Mouse (Mus musculus): Measurements from ENCODE around the gene Tfip11.

Tfip11 gene

DNA sequence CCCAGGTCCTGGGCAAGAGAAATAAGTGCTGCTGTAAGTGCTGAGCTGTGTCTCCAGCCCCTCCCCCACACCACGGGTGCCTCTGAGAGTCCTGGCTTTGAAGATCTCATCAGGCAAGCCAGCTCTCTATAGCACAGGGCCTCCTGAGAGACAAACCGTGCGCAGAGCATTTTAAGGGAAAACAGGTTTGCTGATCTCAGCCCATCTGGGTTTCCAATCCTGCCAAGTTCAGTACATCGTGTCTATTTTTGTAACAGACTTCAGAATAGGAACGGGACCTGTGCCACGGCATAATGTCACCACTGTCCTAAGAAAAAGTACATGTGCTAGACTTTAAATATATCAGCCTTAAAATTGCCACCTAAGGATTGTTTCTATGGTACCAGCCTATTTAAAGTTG, 5.2 kb upstream of the Tfip11 start:
- in situ Hi-C loops (cut with MboI): no loop called here

DNA sequence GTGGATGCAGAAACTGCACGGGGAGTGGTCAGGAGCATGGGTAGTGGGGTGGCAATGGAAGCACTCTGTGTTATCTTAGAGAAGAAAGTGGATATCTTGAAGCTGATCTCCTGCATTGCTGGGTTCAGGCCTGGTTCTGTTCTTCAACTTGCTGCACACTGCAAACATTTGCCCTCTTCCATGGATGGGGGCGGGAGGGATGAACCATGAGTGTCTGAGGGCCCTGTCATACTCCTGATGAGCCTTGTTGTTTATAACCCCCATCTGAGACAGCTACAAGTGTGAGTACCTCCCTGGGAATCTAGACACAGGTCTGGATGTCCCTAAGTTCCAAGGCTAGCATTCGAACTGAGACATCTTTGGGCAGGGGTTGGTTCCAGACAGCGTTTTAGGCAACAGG, 4.8 kb upstream of the Tfip11 start:
- in situ Hi-C loops (cut with MboI): no loop called here

DNA sequence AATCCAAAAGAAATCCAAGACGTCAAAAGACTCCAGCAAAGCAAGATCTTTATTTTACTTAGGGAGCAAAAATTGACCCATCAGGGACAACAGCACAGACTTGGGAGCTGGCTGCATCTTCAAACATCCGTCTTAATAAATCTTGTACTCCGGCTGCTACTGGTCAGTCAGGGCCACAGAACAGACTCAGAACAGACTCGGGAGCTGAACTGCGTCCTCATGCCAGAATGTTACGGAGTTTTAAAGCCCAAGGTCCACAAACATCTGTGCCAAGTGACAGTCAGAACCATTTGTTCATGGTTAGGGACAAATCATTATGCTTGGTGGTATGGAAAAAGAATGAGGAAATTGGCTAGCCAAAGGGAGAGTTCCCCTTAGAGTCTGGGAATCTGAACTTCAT, 2.9 kb upstream of the Tfip11 start:
- in situ Hi-C loops (cut with MboI): no loop called here

DNA sequence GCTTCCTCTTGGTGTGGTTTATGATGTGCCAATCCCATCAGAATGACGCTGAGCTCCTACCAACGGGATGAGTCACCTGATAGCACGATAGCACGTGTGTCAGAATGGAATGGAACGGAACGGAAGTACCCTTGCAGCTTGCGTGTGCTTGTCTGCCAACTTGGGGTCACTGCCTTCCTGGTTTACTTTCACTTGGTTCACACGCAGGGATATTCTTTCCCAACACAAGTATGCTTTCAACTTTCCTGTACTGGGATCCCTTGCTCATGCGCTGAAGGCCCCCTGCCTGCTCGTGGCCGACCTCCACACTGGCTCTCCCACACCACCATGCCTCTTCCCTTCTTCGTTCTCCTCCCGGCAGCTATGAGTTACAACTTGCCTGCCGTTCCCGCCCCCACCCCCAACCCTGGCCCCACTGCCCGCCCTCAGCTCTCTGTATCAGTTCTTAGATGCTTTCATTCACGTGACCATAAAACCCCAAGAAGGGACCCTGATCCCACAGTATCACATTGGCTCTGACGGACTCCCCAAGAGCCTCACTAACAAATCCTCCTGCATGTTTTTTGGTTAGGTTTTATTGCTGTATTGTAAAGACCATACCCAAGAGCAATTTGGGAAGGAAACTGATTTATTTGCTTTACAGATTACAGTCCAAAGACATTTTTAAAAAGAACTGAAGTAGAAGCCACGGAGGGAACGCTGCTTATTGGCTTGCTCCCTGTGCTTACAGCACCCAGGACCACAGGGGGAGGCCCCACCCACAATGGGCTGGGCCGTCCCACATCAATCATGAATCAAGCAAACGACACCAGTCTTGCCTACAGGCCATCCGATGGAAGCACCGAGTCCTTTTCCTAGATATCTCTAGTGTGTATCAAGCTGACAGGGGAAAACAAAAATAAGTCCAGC, 1.3 kb upstream of the Tfip11 start:
- in situ Hi-C loops (cut with MboI): no loop called here

DNA sequence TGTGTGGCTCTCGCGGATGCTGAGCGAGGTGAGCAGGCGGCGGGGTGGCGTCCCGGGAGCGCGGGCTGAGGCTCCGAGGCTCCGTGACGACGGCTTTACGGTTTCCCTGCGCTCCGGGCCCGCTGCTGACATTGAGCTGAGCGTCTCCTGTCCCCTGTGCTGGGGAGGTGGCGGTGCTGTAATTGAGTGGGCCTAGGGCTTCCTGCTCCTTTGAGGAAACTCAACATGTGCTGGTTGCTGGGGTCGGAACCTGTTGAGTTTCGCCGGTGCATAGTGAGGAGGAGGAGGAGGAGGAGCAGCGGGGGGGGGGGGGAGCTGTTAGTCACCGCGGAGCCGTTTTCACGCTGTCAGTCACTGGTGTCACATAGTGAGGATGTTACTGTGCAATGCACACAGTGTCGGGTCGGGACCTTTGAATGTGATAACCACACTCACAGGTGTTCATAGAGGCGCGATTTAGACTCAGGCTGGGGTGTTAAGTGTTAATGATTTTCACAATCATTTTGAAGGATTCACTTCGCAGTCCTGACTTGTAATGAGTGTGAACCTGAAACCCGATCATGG, 370 bp downstream of the Tfip11 start:
- in situ Hi-C loops (cut with MboI): no loop called here

DNA sequence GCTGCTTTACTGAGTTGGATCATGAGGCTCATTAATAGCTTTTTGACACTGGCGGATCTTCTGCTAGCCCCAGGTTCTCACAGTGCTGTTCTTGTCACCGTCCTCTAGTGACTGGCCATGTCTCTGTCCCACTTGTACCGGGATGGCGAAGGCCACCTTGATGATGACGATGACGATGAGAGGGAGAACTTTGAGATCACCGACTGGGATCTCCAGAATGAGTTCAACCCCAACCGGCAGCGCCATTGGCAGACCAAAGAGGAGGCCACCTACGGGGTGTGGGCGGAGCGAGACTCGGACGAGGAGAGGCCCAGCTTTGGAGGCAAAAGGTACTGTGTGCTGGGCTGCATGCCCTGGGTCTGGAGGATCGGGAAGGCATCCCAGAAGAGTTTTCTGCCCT, 1.7 kb downstream of the Tfip11 start:
- in situ Hi-C loops (cut with MboI): no loop called here

DNA sequence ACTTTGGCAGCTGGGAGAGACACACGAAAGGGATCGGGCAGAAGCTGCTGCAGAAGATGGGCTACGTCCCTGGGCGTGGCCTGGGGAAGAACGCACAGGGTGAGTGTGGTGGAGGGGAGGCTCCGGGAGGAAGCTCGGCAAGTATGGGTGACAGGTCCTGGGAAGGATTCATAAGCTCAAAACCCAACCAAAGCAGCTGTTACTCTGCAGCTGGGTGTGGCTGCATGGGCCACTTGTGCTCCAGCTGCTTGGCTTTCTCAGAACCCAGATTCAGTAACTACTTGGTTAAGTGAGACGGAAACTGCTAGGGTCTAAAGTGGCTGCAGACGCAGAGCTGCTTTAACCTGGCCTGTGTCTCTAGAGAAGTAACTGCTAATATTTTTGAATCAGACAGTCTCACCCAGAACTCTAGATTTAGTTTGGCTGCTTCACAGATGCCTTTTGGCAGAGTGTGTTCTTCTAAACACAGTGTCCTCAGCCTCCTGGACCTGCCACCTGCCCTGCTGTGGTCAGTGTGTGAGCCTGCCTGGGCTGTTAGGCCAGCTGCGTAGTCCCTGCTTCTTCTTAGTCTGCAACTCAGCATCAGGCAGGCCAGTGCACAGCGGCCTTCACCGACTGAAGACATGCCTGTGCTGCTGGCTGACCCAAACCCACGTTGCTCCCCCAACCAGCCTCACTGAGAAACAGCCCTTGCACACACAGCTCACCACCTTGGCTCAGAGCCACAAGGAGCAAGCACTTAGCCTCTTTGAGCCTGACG, 3.8 kb downstream of the Tfip11 start:
- in situ Hi-C loops (cut with MboI): no loop called here

DNA sequence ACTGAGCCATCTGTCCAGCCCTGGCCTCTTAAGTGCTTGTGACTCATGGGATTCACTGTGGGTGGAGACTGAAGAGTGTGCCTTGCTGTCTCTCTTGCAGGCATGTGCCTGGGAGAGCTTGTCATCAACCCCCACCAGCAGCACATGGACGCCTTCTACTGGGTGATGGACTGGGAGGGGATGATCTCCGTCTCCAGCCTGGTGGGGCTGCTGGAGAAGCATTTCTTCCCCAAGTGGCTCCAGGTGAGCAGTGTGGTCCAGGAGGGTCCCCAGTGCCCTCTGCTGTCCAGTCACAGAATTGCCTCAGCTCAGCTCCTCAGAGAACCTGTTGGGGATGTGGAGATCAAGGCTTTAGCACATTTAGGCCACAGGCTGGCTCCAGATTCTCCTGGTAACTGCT, 9.3 kb downstream of the Tfip11 start:
- in situ Hi-C loops (cut with MboI): loop anchor here (5.0 kb wide), 1 partner anchor 93 kb away; no protein-coding TSS in a partner anchor

DNA sequence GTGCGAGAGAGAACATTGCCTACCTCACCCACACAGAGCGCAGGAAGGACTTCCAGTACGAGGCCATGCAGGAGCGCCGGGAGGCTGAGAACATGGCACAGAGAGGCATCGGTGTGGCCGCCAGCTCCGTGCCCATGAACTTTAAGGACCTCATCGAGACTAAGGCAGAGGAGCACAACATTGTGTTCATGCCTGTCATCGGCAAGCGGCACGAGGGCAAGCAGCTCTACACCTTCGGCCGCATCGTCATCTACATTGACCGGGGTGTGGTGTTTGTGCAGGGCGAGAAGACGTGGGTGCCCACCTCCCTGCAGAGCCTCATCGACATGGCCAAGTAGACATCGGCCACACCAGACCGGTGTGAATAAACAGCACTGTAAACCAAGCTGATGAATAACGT, 10.8 kb downstream of the Tfip11 start:
- in situ Hi-C loops (cut with MboI): loop anchor here (5.0 kb wide), 1 partner anchor 95 kb away; no protein-coding TSS in a partner anchor

DNA sequence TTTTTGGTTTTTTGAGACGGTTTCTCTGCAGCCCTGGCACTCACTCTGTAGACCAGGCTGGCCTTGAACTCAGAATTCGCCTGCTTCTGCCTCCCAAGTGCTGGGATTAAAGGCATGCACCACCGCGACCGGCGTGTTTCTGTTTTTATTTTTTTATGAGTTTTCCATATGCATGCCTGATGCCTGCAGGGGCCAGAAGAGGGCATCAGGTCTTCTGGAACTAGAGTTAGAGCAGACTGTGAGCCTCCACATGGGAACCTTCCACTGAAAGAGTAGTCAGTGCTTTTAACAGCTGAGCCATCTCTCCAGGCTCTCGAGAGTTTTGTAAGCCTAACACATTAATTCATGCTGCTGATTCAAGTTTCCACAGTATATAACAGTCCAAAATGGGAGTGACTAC, 13.1 kb downstream of the Tfip11 start:
- in situ Hi-C loops (cut with MboI): loop anchor here (5.0 kb wide), 1 partner anchor 97 kb away; no protein-coding TSS in a partner anchor

DNA sequence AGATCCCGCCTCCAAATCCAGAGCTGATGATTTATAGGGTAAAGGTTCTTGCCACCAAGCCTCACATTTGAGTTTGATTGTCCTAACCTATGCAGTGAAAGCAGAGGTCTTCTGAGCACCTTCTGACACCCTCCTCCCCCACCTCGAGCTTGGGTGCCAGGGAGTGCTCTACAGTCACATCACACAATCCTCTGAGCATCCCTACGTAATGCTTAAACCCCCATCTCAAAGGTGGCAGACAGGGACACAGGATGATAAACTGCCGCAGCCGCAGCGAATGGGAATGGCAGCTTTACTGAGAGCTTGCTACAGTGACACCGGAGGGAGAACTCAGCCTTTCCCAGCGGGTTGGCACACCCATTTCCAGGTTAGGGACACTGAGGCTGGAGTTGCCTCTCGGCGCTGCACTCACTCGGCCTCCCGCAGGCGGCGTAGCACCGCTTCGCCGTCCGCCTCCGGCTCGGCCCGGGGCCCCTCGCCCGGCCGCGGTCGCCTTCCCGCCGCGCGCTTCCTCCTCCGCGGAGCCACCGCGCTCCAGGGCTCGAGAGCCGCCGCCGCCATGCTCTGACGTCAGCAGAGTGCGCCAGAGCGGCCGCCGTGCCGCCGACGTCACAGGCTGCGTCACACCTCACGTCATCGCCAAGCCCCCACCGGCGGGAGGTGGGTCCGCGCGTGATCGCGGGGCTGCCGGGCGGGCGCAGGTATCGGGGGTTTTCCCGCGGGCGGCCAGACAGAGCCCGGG, 16.5 kb downstream of the Tfip11 start, which contains the start of the genes Srrd and Hps4:
Gene Srrd, minus strand, starts transcription at position 578 of the 742 bp plus-strand sequence.
Gene Hps4, plus strand, starts transcription at position 621 of the 742 bp plus-strand sequence.
- in situ Hi-C loops (cut with MboI): no loop called here

DNA sequence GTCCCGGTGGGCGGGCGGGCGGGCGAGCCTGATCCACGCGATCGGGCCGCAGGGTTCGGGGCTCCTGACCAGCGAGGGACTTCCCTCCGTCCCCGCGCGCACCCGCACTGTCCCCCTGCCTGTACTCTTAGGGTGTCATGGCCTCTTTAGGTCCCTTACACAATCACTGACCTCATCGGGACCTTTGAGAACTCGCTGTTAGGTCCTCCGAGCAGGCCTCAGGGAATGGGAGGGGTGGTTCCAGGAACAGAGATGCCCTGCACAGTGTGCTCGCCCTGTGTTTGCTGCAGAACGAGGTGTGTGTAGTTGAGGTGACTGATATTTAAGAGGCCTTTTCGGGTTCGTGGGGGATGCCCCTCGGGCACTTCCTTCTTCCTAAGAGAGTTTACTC, 17.0 kb downstream of the Tfip11 start:
- in situ Hi-C loops (cut with MboI): no loop called here

DNA sequence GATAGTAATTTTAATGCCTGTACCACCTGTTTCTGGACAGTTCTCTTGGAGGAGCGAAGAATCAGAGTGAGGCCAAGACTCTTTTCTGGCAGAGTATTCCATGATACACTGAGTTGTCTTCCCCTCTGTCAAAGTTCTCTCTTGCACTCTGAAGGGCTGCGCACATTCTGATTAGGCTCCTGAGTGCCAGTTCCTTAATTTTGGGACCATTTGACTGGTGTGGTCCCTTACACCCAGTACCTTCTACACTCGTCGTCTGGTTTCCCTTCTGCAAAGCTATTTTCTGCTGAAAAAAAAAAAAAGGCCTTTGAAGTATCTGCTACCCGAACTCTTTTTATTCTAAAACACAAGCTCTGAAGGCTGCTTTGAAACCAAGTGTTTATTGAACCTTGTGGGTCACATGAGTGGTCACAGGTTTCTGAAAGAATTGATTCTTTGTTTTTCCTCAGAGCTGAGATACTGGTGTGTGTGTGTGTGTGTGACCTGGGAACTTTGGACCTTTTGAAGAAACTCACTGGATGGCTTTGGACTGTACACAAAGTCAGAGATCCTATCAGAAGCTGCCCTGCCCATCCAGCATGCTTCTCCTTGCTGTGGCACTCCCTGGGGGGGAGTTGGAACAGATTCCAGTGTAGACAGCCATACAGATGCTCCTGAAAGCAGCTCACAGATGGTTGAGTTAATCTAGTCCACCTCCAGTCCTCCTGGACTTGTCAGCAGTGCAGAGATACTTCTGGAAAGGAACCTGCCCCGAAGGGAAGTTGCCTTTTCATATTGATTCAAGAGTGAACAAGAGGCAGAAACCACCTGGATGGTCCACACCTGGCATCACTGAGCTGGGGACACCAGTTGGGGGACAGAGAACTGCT, 18.2 kb downstream of the Tfip11 start:
- in situ Hi-C loops (cut with MboI): no loop called here

DNA sequence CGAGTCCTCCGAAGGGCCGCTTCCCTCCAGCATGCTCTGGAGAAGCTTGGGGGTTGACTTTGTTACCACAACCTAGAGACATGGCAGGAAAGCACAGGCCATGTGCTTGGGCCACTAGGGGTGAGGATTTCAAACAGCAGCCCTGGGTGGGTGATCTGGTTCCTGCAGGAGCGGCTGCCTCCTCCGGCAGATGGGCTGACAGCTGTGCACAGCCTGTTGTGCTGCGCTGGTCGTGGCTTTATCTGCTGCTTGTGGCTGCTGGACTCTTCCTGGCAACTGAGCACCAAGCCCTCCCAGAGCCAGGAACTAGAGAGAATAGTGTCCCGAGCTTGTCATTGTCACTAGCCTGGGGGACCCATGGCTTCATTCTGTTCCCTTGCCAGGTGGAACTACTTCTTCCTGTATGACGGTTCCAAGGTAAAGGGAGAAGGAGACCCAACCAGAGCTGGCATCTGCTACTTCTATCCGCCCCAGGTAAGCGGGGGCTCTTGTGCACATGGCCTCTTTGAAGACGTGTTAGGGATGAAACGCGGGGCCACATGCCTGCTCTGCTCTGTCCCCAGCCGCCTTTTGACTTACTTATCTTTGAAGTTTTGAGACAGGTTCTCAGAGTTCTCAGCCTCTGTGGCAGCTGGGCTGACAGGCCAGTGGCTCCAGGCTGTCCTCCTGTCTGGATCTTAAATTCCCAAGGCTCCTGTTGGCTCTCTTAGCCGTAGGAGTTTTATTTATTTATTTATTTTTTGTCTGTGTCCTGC, 20.2 kb downstream of the Tfip11 start:
- in situ Hi-C loops (cut with MboI): no loop called here

DNA sequence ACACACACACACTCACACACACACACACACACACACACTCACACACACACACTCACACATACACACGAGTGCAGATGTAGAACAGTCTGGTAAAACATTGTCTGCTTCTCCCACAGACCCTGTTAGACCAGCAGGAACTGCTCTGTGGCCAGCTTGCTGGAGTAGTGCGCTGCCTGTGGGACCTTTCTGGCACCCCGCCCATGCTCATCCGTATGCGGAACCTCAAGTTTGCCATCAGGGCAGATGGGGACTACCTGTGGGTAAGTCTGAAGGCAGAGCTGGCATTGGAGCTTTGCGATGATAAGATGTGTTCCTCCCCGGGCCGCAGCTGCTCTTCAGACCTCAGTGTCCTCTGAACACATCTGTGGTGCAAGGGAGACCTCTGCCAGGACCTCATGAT, 23.0 kb downstream of the Tfip11 start:
- in situ Hi-C loops (cut with MboI): no loop called here

DNA sequence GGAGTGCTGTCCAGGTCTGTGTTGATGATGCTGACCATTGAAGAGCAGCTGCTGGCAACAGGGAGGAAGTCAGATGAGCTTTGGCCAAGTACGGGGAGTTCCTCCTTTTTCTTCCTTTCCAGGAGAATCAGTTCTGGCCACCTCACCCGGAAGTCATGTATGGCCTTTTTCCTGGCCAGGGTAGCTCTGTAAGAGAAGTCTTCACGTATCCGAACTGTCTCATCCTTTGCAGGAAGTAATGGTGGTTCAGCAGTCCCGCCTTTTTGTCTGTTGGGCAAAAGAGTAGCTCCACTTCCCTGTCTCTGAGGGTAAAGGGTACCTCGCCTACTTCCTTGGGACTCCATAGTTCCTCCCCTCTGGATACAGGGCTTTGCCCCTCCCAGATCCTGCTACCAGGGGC, 29.3 kb downstream of the Tfip11 start:
- in situ Hi-C loops (cut with MboI): no loop called here

DNA sequence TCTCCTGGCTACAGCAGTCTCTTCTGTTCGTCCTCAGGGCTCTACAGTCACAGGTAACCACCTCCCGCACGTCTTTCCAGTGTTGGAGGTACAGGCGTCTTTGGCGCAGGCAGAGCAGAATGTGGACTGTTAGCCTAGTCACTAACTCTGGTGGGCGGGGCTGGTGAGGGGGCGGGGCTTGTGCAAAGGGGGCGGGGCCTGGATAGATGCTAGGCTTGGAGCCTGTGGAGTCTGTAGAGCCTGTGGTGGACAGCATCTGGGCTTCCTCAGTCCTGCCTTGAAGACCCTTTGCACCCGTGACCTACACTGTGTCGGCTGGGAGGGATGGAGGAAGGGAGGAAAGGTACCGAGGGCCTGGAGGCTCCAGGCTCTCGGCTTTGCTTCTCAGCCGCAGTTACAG, 29.8 kb downstream of the Tfip11 start, which contains the start of gene Gm6583:
Gene Gm6583, minus strand, starts transcription at position 124 of the 400 bp plus-strand sequence.
- in situ Hi-C loops (cut with MboI): no loop called here

DNA sequence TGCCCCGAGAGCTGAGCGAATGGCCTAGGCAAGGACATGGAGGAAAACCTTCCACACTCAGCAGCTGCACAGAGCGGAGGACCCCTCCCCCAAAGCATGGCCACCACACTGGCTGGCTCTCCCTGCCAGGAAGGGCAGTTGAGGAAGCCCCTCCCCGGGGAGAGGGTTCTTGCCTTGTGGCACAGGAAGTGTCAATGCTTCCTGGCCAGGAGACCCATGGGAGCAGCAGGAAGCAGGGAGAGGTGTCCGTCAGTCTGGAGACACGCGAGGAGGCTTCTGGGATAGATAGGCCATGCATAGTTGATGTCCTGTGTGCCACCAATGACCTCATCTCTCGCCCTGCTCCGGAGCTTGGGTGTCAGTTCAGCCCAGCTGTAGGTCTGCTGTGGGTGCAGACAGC, 30.2 kb downstream of the Tfip11 start:
- in situ Hi-C loops (cut with MboI): no loop called here

DNA sequence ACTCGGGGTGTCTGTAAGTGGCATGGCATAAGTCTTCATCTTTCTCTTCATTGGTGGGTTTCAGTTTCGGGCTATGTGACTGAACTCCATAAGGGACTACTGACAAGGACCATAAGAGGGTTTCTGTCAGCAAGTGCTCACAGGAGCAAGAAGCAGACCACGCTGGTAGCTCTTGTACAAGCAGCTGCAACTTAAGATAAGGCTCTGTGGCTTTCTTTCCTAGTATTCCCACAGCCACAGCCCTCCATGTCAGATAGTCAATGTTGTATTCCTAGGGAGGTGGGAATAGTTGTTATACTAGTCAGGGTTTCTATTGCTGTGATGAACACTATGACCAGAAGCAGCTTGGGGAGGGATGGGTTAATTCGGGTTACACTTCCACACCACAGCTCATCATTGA, 33.4 kb downstream of the Tfip11 start:
- in situ Hi-C loops (cut with MboI): no loop called here

DNA sequence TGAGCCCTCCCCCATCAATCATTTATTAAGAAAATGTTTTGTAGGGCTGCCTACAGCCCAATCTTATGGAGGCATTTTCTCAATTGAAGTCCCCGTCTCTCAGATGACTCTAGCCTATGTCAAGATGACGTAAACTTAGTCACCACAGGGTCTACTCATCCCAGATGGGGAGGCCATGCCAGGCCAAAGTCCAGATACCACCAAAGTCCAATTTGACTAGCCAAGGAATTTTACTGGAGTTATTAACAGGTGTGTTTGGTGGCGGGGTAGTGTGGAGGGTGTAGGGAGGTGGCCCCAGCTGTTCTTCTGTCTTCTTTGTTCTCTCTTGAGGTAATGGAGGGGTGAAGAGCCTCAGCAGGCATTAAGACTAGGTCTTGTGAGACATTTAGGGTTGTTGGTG, 33.9 kb downstream of the Tfip11 start:
- in situ Hi-C loops (cut with MboI): no loop called here
